Mouse (Mus musculus) lung, embryonic 15.5 days (tissue): ENCODE measurements around the gene Cdh4. TPM values are rescaled to one million over a fixed set of nuclear protein-coding genes. Genes with fewer than 3 reads are reported as not detected.

ENCODE experiments used
- ATAC-seq: fragments of 200-750 bp; cut with Nextera tagmentation; 2 replicates; pipeline ENCODE4 v1.8.0; 2017; ENCODE audit warnings: moderate number of reproducible peaks, borderline replicate concordance; ENCODE audit not compliant: low FRiP score, low TSS enrichment; ENCODE audit errors: extremely low read depth
- H3K27ac ChIP-seq: fragments of 300-500 bp; sonication (generic); 2 replicates; pipeline ENCODE4 v1.5.1; 2015; ENCODE audit warnings: moderate library complexity, mild to moderate bottlenecking, inconsistent platforms
- H3K27me3 ChIP-seq: fragments of 300-500 bp; sonication (generic); 2 replicates; pipeline ENCODE4 v1.6.1; 2015; ENCODE audit warnings: inconsistent platforms
- H3K36me3 ChIP-seq: fragments of 300-500 bp; sonication (generic); 2 replicates; pipeline ENCODE4 v1.6.1; 2015; ENCODE audit warnings: inconsistent platforms
- H3K4me1 ChIP-seq: fragments of 300-500 bp; sonication (generic); 2 replicates; pipeline ENCODE4 v1.6.1; 2015; ENCODE audit warnings: inconsistent platforms
- H3K4me2 ChIP-seq: fragments of 300-500 bp; sonication (generic); 2 replicates; pipeline ENCODE4 v1.6.1; 2015; ENCODE audit warnings: inconsistent platforms, mild to moderate bottlenecking, moderate library complexity
- H3K4me3 ChIP-seq: fragments of 300-500 bp; sonication (generic); 2 replicates; pipeline ENCODE4 v1.5.1; 2015; ENCODE audit warnings: mild to moderate bottlenecking, inconsistent platforms
- H3K9ac ChIP-seq: fragments of 300-500 bp; sonication (generic); 2 replicates; pipeline ENCODE4 v1.6.1; 2015; ENCODE audit warnings: inconsistent platforms
- H3K9me3 ChIP-seq: fragments of 300-500 bp; sonication (generic); 2 replicates; pipeline ENCODE4 v1.6.1; 2016; ENCODE audit warnings: inconsistent platforms
- WGBS: fragments of 180-500 bp; shearing (Covaris S2); methylation state at CpG from one replicate; pipeline ENCODE4 v1.1.7; 2015; 5-methylcytosine and 5-hydroxymethylcytosine counted together
- polyA plus RNA-seq: library from polyadenylated mRNA; unstranded; fragments of >200 nt; fragmentation: Nextera tagmentation; extraction: Ambion mirVana; gene quantifications from 2 replicates; pipeline ENCODE4 v1.2.1, GENCODE M21; 2015

Gene Cdh4
- polyA plus RNA-seq, 1 experiment from 2014 or later = 7.3 TPM

DNA sequence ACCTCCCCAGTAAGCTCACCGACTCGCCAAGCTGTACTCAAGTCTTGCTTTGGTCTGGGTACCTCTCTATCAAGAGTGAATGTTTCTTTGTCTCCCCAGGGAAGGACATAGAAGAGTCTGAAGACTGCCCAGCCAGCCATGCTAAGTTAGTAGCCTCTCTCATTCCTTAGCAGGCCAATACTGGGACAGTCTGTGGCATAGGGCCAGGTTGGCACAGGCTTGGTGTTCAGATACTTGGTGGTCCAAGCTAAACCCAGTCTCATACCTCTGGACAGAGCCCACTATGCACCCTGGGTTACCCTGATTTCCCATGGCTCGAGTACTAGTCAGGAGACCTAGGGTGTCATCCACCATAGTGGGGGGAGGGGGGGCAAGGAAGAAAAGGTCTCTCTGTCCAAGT is 1.1 kb upstream of the Cdh4 start:
- no peak overlapping the region for H3K27ac ChIP-seq
- no peak overlapping the region for H3K4me2 ChIP-seq
- H3K4me1 ChIP-seq = peaks cover 17% of the 10 kb centered on the region
- H3K4me3 ChIP-seq = no peak overlapping the region
- WGBS = 70% methylated on average over 3 of the region's 3 CpGs
- no peak for ATAC-seq
- peaks cover 47% of the 10 kb centered on the region for H3K27me3 ChIP-seq
- no peaks in the 10 kb centered on the region for H3K9me3 ChIP-seq
- H3K9ac ChIP-seq = no peak overlapping the region
- H3K36me3 ChIP-seq = no peaks in the 10 kb centered on the region

DNA sequence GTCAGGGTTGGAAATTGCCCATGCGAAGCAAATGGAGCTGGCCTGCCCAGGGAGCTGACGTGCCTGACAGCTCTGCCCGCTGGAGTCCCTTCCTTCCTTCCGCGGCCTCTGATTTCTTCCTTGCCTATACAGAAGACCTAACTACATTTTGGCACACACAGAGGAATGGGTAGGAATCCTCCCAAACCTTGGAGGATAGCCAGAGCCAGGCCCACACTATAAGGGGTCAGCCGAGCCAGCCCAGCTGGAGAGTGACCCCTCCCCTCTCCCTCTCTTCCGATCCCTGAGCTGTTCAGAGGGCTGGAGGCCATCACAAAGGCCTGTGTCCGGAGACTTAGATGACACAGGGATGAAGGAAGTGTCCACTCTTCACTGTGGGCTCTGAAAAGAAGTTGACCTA is 514 bp upstream of the Cdh4 start:
- peak; percentile 69; the same call in 1 of the 2 replicates for ATAC-seq
- H3K4me2 ChIP-seq = peak overlapping the region; percentile 98
- peaks cover 47% of the 10 kb centered on the region for H3K27me3 ChIP-seq
- no peak overlapping the region for H3K27ac ChIP-seq
- WGBS = 11% methylated on average over 8 of the region's 8 CpGs
- no peaks in the 10 kb centered on the region for H3K36me3 ChIP-seq
- peak overlapping the region; percentile 61 for H3K4me3 ChIP-seq
- no peaks in the 10 kb centered on the region for H3K9me3 ChIP-seq
- no peak overlapping the region for H3K9ac ChIP-seq
- peaks cover 17% of the 10 kb centered on the region for H3K4me1 ChIP-seq

DNA sequence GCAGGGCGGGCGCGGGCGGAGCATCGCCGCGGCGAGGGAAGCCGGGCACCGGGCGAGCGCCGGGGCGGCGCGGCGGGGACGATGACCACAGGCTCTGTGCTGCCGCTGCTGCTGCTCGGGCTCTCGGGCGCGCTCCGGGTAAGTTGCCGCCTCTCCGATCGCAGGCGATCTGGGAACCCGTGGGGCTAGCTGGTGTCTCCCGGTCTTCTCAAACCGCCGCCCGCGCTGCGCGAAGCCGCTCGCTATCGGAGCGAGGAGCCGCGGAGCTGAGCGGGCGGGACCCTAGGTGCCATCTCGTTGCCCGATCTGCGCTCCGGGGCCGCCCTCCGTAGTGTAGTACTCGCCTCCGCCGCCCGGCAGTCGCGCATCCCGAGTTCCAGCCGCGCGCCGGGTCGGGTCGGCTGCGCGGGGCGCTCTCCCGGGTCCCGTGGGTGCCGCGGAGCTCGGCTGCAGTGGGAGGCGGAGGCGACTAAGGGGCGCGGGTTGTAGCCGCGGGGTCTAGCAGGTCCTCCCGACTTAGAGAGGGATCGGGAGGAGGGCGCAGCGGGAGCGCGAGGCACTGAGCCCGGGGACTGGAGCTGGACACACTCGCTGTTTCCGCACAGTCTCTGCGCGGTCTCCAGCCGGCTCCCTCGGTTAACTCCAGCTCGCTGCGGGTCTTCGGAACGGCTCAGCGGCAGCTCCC is 452 bp downstream of the Cdh4 start:
- Histone ChIP-seq H3K4me2 (peak overlapping the region; percentile 98), H3K36me3 (no peaks in the 10 kb centered on the region), H3K9ac (peak overlapping the region; percentile 37), H3K9me3 (no peaks in the 10 kb centered on the region), H3K4me3 (peak overlapping the region; percentile 61), H3K27me3 (peaks cover 47% of the 10 kb centered on the region), H3K27ac (no peak overlapping the region), H3K4me1 (peaks cover 17% of the 10 kb centered on the region)
- WGBS = under 1% methylated on average over 74 of the region's 95 CpGs
- ATAC-seq = peak; percentile 64

DNA sequence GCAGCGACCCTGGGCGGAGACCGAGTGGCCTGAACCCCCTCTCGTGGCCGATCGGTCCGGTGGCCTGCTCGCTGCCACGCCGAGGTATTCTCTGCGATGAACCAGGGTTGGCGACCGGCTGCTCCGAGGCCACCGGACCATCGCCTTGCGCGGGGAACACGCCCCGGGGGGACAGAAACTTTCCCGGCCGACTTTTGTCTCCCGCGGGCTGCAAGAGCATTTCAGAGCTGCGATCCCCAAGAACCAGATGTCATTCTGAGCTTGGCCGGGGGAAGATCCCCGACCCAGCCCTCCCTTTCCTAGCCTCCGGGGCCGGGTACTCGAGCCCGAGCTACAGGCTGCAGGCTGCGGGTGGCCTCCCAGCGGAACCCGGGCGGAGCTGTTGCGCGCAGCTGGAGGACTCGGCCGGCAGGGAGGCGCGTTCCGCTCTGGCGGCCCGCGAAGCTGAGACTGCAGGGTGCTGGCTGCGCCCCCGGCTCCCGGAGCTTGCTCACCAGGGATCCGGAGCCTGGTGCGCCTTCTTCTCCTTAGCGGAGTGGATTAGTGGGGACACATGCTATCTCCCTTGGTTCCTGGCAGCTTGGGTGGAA is 1.1 kb downstream of the Cdh4 start:
- H3K9me3 ChIP-seq = no peaks in the 10 kb centered on the region
- ATAC-seq = peak; percentile 40; the same call in 1 of the 2 replicates
- H3K27me3 ChIP-seq = peaks cover 47% of the 10 kb centered on the region
- no peak overlapping the region for H3K27ac ChIP-seq
- peak overlapping the region; percentile 37 for H3K9ac ChIP-seq
- WGBS = under 1% methylated on average over 51 of the region's 51 CpGs
- peak overlapping the region; percentile 98 for H3K4me2 ChIP-seq
- H3K4me3 ChIP-seq = peak overlapping the region; percentile 61
- H3K4me1 ChIP-seq = peaks cover 17% of the 10 kb centered on the region
- H3K36me3 ChIP-seq = no peaks in the 10 kb centered on the region

DNA sequence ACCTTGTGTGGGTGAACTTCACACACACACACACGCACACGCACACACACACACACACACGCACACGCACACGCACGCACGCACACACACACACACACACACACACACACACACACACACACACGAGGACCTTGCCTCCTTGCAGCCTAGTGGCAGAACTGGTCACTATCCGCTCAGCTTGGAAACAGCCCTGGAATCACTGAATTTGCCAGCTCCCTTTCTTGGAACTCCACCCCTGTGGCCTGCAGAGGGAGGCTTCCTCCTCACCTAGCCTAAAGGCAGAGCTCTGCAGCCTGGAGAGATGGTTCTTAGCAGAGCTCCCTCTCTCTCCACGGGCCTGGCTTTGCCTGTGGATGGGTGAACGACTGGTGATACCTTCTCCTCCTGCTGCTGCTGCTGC is 1.7 kb downstream of the Cdh4 start:
- H3K27me3 ChIP-seq = peaks cover 43% of the 10 kb centered on the region
- no peak overlapping the region for H3K27ac ChIP-seq
- 26% methylated on average over 11 of the region's 11 CpGs for WGBS
- no peaks in the 10 kb centered on the region for H3K9me3 ChIP-seq
- H3K4me2 ChIP-seq = peak overlapping the region; percentile 98; the same call in 1 of the 2 replicates
- no peaks in the 10 kb centered on the region for H3K36me3 ChIP-seq
- peak overlapping the region; percentile 61; the same call in 1 of the 2 replicates for H3K4me3 ChIP-seq
- no peak overlapping the region for H3K9ac ChIP-seq
- H3K4me1 ChIP-seq = peaks cover 17% of the 10 kb centered on the region
- ATAC-seq = no peak

DNA sequence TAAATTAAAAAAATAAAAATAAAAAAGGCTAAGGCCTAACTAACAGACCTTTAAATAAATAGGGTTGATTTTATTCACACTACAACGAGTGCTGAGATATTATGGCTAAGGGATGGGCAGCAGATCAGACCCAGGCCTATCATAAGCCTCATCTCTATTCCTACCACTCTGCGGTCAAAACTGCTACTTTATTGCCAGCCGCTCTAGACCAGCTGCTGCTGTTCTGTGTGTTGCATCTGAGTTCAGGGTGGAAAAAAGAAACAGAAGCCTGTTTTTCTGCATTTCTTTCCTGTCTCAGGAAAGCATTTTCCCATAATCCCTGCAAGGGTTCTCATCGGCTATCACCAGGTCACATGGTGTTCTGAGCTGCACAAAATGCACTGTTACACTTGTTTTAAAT is 6.0 kb downstream of the Cdh4 start:
- H3K4me3 ChIP-seq = no peak overlapping the region
- no peak overlapping the region for H3K27ac ChIP-seq
- H3K4me1 ChIP-seq = peaks cover 4% of the 10 kb centered on the region; the same call in 1 of the 2 replicates
- no peaks in the 10 kb centered on the region for H3K9me3 ChIP-seq
- ATAC-seq = no peak
- no peak overlapping the region for H3K9ac ChIP-seq
- WGBS = 91% methylated on average over 4 of the region's 4 CpGs
- peaks cover 22% of the 10 kb centered on the region for H3K27me3 ChIP-seq
- no peak overlapping the region for H3K4me2 ChIP-seq
- no peaks in the 10 kb centered on the region for H3K36me3 ChIP-seq

DNA sequence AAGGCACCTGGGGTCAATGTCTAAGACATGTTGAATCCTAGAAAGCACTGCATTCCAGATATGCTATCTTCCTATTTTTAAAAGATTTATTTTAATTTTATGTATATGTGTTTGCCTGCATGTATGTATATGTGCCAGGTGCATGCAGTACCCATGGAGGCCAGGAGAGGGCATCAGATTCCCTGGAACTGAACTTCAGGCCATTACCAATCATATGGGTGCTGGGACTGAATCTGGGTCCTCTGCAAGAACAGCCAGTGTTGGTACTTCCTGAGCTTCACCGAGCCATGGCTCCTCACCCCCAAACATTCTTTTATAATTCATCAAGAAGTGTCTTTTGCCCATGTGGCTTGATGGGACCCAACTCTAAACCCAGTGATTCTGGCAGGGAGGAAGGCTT is 6.8 kb downstream of the Cdh4 start:
- Histone ChIP-seq H3K27ac (no peak overlapping the region), H3K4me1 (no peaks in the 10 kb centered on the region), H3K4me3 (no peak overlapping the region), H3K27me3 (peaks cover 15% of the 10 kb centered on the region), H3K9ac (no peak overlapping the region), H3K4me2 (no peak overlapping the region), H3K9me3 (no peaks in the 10 kb centered on the region), H3K36me3 (no peaks in the 10 kb centered on the region)
- no peak for ATAC-seq
- 97% methylated on average over 1 of the region's 1 CpGs for WGBS

DNA sequence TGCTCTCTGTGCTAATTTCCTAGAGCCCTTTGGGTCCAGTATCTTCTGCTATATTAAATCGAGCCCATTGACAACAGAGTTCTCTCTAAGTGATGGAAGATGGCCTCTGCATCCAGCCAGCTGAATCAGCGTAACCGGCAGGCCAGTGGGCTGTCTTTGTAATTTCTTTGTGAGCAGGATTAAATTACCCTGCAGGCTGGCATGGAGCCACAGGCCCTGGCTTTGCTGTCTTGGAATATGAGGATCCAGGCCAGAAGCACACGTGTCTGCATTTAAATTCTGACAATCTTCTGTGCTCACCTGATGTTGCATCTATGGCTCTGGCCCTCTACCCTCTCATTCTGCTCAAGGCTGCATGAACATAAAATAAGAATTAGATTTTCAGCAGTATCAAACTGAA is 17.0 kb downstream of the Cdh4 start:
- Histone ChIP-seq H3K27me3 (no peaks in the 10 kb centered on the region), H3K9me3 (peaks cover 28% of the 10 kb centered on the region), H3K4me3 (no peak overlapping the region), H3K4me2 (no peak overlapping the region), H3K4me1 (no peaks in the 10 kb centered on the region), H3K36me3 (no peaks in the 10 kb centered on the region), H3K9ac (no peak overlapping the region), H3K27ac (no peak overlapping the region)
- ATAC-seq = no peak
- 81% methylated on average over 4 of the region's 4 CpGs for WGBS

DNA sequence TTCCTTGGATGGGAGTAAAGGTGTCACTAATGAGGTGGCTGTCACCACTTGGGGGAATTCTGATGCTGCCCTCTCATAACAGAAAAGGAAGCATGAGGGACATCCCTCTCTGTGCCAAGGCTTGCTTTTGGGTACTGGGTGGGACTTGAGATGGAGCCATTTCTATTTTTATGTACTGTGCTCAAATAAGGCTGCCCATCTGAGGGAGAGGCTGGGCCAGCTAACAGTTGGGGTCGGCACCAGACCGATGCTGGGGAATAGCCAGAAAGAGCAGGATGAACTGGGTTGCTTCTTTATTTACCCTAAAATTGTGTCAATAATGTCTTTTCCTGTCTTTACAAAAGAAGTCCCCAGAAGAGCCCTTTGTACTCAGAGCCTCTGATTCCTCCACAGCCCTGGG is 17.4 kb downstream of the Cdh4 start:
- H3K9me3 ChIP-seq = peaks cover 29% of the 10 kb centered on the region

DNA sequence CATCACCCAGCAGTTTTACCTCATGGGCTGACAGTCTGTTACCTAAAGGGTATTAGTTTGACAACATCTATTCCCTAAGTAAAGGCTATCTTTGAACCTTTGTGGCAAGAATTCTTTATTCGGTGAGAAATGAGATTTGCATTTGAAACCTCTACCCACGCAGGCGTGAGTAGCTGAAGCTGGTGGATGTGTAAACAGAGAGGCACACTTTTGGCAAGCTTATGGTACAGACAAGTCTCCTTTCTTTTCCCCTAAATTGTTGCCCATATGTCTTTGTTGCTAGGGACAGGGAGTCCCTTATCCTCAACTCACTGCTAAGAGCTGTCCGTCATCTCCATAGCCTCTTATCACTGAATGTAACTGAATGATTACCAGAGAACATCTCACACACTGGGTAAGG is 21.3 kb downstream of the Cdh4 start:
- 76% methylated on average over 4 of the region's 4 CpGs for WGBS
- peaks cover 26% of the 10 kb centered on the region for H3K9me3 ChIP-seq

More for the DNA sequence above, 17.4 kb downstream of the Cdh4 start:
- WGBS = 98% methylated on average over 2 of the region's 2 CpGs
- no peaks in the 10 kb centered on the region for H3K4me1 ChIP-seq
- H3K9ac ChIP-seq = no peak overlapping the region
- no peak overlapping the region for H3K4me2 ChIP-seq
- H3K27ac ChIP-seq = no peak overlapping the region
- H3K4me3 ChIP-seq = no peak overlapping the region
- H3K36me3 ChIP-seq = no peaks in the 10 kb centered on the region
- H3K27me3 ChIP-seq = no peaks in the 10 kb centered on the region
- no peak for ATAC-seq

DNA sequence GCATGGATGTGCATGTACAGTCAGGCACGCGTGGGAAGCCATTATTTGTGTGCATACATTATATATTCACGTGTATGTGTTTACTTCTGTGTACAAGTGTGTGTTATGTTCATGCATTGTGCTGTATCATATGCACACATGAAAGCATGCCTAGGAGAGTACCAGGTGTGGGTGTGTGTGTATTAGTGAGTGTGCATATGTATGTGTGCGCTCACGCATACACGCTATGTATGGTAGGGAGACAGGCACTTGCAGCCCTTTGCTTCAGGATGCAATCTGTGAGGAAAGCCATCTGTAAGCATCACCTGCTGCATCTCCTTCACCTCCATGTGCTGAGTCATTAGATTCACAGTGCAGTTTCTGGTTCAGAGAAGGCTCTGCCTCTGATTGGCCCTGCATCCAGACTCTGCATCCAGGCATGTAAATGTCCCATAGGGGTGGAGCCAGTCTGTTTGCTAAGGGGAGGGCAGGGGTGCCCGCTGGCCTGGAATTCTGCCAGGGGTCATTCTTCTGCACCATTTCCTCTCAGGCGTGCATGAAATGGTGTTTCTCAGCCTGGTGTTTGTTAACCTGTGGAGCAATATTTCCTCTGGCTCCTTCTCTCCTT is 25.7 kb downstream of the Cdh4 start:
- no peak overlapping the region for H3K4me3 ChIP-seq
- no peaks in the 10 kb centered on the region for H3K4me1 ChIP-seq
- no peak overlapping the region for H3K27ac ChIP-seq
- ATAC-seq = no peak
- no peaks in the 10 kb centered on the region for H3K27me3 ChIP-seq
- WGBS = 84% methylated on average over 8 of the region's 8 CpGs
- H3K4me2 ChIP-seq = no peak overlapping the region
- peaks cover 6% of the 10 kb centered on the region; the same call in 1 of the 2 replicates for H3K9me3 ChIP-seq
- H3K36me3 ChIP-seq = no peaks in the 10 kb centered on the region
- no peak overlapping the region for H3K9ac ChIP-seq

More for the DNA sequence above, 21.3 kb downstream of the Cdh4 start:
- no peak overlapping the region for H3K27ac ChIP-seq
- no peak overlapping the region for H3K4me2 ChIP-seq
- H3K36me3 ChIP-seq = no peaks in the 10 kb centered on the region
- no peak overlapping the region for H3K4me3 ChIP-seq
- H3K4me1 ChIP-seq = no peaks in the 10 kb centered on the region
- no peak for ATAC-seq
- H3K27me3 ChIP-seq = no peaks in the 10 kb centered on the region
- no peak overlapping the region for H3K9ac ChIP-seq

DNA sequence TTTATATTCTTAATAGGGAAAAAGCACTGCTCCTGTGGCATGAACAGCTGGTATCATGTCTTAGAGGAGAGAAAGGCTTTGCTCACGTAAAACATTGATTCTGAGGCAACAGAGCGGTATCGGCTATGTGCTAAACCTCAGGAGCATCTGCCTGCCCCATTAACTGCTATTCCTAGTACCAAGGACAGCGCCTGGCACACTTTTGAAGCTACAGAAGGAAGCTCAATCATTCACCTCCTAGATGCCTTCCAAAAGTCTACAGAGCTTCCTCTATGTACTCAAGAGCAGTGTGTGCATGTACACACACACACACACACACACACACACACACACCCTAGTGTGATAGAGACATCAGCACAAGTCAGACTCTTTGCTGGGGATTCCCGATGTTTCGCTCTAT is 34.4 kb downstream of the Cdh4 start:
- no peaks in the 10 kb centered on the region for H3K27me3 ChIP-seq
- H3K9ac ChIP-seq = no peak overlapping the region
- no peak overlapping the region for H3K4me3 ChIP-seq
- no peak overlapping the region for H3K27ac ChIP-seq
- H3K9me3 ChIP-seq = no peaks in the 10 kb centered on the region
- no peak overlapping the region for H3K4me2 ChIP-seq
- H3K36me3 ChIP-seq = no peaks in the 10 kb centered on the region
- ATAC-seq = no peak
- H3K4me1 ChIP-seq = no peaks in the 10 kb centered on the region
- 69% methylated on average over 6 of the region's 6 CpGs for WGBS
